Mouse (Mus musculus) testis, postnatal 10 days (tissue): ENCODE measurements around the gene Aftph.

Experiments used
- DNase-seq: peaks from one replicate; pipeline ENCODE4 v3.0.0; 2021; ENCODE audit warnings: low spot score

The Aftph gene

GRCm38 (mm10) chr11:20647902-20648625 is 93.3 kb downstream of the Aftph start:
- DNase-seq: no peak

DNA sequence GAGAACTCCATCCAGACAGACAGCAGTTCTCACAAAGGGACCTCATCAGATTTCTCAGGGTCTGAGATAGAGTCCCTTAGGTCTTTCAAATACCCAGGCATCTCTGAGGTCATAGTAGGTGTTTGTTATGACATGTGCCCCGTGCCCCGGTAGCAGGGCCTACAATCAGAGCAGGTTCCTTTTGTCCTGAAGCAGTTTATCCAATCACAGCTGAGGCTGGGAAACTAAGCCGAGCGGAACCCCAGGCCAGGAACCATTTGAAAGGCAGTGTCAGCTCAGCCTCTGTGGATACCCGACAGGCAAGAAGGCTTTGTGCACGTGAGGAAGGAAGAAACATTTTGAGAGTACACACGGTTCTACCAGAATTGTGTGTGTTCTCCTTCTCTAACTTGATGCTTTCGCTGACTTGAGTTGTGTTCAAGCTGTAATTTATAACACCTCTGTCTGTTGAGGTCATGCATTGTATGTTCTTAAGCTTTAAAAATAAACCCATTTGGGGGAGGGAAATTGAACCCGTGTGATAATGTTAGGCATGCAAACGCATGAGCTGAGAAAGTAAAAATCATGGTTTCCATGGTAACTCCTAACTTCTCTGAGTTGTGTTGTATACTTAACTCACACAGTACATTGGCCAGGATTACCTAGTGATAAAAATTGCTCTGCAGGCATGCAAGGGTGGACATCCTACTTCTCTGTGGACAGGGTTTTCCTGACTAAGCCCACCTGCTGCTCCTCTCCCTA is 94.2 kb downstream of the Aftph start:
- no peak for DNase-seq

GRCm38 (mm10) chr11:20646142-20646541 is 95.2 kb downstream of the Aftph start:
- no peak for DNase-seq

DNA sequence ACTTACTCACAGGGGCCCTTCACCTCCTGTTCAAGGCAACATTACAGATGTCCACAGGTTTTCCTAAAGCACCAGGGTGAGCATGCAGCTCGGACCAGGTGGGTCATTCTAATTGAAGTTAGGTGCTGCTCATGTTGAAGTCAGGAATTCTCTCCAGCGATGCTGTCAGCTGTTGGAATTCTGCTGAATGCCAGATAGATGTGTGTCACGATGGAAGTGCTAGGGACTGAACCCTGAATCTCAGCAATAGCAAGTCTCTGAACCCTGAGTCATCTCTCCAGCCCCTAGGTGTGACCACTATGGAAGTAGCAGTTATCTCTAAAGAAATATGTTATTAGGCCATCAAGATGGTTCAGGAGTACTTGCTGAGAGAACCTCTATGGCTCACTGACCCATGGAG is 95.9 kb downstream of the Aftph start:
- no peak for DNase-seq

DNA sequence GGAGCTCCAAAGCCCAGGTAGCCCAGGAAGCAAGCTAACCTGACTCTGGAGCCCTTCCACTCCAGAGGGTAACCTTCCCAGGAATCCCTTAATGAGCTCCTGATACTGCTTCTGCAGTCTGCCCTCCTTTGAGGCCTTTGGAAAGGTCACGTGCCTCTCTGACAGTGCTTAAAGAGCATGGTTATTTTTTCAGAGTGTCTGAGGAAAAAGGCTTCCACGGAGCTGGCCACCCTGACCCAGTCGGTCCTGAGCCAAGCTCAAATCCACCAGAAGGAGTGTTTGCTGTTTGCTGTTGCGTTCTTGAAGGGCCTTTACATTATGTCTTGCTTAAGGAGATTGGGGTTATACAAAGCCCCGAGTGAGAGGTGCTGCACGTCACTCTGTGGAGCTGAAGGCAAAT is 96.5 kb downstream of the Aftph start:
- no peak for DNase-seq

- DNase-seq: no peak
These were observed 97.2 kb downstream of the Aftph start for GRCm38 (mm10) chr11:20644166-20644565.

DNA sequence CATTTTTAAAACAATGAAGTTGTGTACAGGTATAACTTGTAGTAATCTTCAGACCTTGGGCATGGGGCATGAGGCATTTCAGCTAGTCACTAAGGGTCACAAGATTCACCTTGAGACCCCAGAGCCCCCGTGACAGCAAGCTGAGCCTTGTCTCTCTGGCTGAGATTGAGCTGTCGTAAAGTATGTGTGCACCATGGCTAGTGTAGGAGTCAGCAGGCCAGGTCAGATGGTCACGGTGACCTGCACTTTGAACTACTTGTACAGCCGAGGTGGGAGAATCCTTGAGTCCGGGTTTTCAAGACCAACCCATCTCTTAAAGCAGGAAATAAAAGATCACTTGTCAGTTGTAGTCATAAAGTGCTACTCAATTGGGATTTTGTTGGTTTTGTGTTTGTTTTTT is 98.2 kb downstream of the Aftph start:
- DNase-seq: no peak

- DNase-seq: no peak
These were observed 99.1 kb downstream of the Aftph start for GRCm38 (mm10) chr11:20642321-20642720.

GRCm38 (mm10) chr11:20639918-20640447 is 101.4 kb downstream of the Aftph start:
- no peak for DNase-seq

GRCm38 (mm10) chr11:20638841-20639240 is 102.5 kb downstream of the Aftph start:
- DNase-seq: peak; percentile 89

DNA sequence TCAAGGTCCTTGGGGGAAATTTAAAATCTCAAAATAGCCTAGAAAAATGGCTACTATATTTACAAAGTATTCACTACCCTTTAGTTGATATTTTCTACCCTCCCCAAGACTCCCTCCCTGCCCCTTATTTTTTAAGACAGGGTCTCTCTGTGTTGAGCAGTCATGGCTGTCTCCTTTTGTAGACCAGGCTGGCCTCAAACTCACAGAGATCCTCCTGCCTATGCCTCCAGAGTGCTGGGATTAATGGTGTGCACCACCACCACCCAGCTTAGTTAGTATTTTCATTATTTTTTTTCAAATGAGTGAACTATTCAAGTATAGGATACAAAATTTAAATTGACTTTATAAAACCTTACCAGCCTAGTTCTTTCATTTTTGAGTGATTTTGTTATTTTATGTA is 104.3 kb downstream of the Aftph start:
- no peak for DNase-seq

DNA sequence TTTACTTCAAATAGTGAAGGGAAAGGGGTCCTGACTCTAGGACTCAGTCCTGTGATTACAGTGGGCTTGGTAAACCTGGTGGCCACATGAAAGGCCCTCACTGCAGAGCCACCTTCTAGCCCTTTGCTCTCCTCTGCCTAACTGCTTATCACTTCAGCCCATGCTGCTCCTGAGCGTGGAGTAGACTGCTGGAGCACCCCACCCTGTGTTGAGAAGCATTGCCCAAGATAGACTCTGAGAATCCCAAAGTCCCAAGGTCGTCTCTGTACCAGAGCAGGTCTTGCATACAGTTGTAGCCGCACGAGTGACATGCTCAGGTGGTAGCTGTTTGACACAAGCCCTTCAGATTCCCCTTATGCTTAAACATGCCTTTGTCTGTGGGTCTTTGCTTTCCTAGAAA is 105.3 kb downstream of the Aftph start:
- DNase-seq: no peak

GRCm38 (mm10) chr11:20635646-20636045 is 105.7 kb downstream of the Aftph start:
- DNase-seq: no peak
